Mouse (Mus musculus) embryonic fibroblast, embryonic 13.5 days (primary cell): ENCODE results near the gene Map3k15. TPM values are rescaled to one million over a fixed set of nuclear protein-coding genes. Genes with fewer than 3 reads are reported as not detected.
A peak's percentile ranks its signal among the peaks of the same experiment; 100 is the strongest.

Experiments used
- H3K27ac ChIP-seq: 2 replicates; pipeline ENCODE4 v1.5.1; 2012; ENCODE audit warnings: low read length, control low read depth, inconsistent platforms; ENCODE audit not compliant: insufficient read depth
- H3K4me1 ChIP-seq: 2 replicates; pipeline ENCODE4 v1.6.1; 2011; ENCODE audit warnings: low read length; ENCODE audit not compliant: control insufficient read depth, insufficient read depth
- H3K4me3 ChIP-seq: 2 replicates; pipeline ENCODE4 v1.5.1; 2011; ENCODE audit warnings: mild to moderate bottlenecking, control low read depth, low read length; ENCODE audit not compliant: insufficient read depth
- CTCF ChIP-seq: IDR thresholded peaks from 2 replicates; pipeline ENCODE4 v1.5.1; 2011; ENCODE audit warnings: mild to moderate bottlenecking, control low read depth, low read length, moderate library complexity, borderline replicate concordance; ENCODE audit not compliant: insufficient read depth
- POLR2A ChIP-seq: IDR thresholded peaks from 2 replicates; pipeline ENCODE4 v1.6.1; 2011; ENCODE audit warnings: low read depth, mild to moderate bottlenecking, control low read depth, low read length, moderate library complexity
- polyA plus RNA-seq: library from polyadenylated mRNA; stranded (reverse); fragments of >200 nt; gene quantifications from 2 replicates; pipeline ENCODE4 v1.2.4, GENCODE M21; 2011; ENCODE audit warnings: low read depth; ENCODE audit not compliant: missing spikeins, insufficient read length

Gene Map3k15
- polyA plus RNA-seq, 1 experiment, result 1.7 TPM

- TF ChIP-seq CTCF (no peak), POLR2A (no peak)
- Histone ChIP-seq H3K4me1 (no peaks in the 10 kb centered on the region), H3K27ac (peak overlapping the region; percentile 57; the same call in 1 of the 2 replicates), H3K4me3 (no peak overlapping the region)
Measured at GRCm38 (mm10) chrX:160164259-160164658, 176.0 kb downstream of the Map3k15 start.

GRCm38 (mm10) chrX:160166246-160166985, 178.2 kb downstream of the Map3k15 start:
- Histone ChIP-seq H3K4me1 (no peaks in the 10 kb centered on the region), H3K4me3 (no peak overlapping the region), H3K27ac (no peak overlapping the region)
- TF ChIP-seq POLR2A, result no peak
- TF ChIP-seq CTCF, result no peak

- no peaks in the 10 kb centered on the region for H3K4me1 ChIP-seq
- no peak for TF ChIP-seq CTCF
- no peak for TF ChIP-seq POLR2A
- no peak overlapping the region for H3K4me3 ChIP-seq
- H3K27ac ChIP-seq, result no peak overlapping the region
Measured at GRCm38 (mm10) chrX:160170150-160170549, 181.9 kb downstream of the Map3k15 start.

Other genes starting within 250 kb of the Map3k15 start
- gene Pdha1, start 150.0 kb downstream of the Map3k15 start, polyA plus RNA-seq, result 165 and 194 TPM in 2 replicates